Mouse (Mus musculus) spleen, adult 2 months (tissue): ENCODE measurements around the gene Dirc2. TPM values are rescaled to one million over a fixed set of nuclear protein-coding genes. Genes with fewer than 3 reads are reported as not detected.

Source experiments
- DNase-seq, 2 experiments: peaks; one replicate each; pipeline versions ENCODE4 v3.0.0 to v3.0.0-alpha.2; 2012 to 2021; ENCODE audit warnings: low spot score in 2 of 2, low read depth in 1 of 2
- H3K27ac ChIP-seq: fragments of 200-500 bp; 2 replicates; pipeline ENCODE4 v1.5.1; 2012; ENCODE audit warnings: low read length, inconsistent platforms; ENCODE audit not compliant: insufficient read depth
- H3K27me3 ChIP-seq: fragments of 200-500 bp; 2 replicates; pipeline ENCODE4 v1.6.1; 2012; ENCODE audit warnings: mild to moderate bottlenecking, moderate library complexity, low read length, inconsistent platforms; ENCODE audit not compliant: control insufficient read depth, insufficient read depth
- H3K36me3 ChIP-seq: fragments of 200-500 bp; 2 replicates; pipeline ENCODE4 v1.6.1; 2012; ENCODE audit warnings: mild to moderate bottlenecking, low read length, inconsistent platforms; ENCODE audit not compliant: control insufficient read depth, insufficient read depth
- H3K4me1 ChIP-seq: fragments of 200-500 bp; 2 replicates; pipeline ENCODE4 v1.6.1; 2011; ENCODE audit warnings: inconsistent platforms; ENCODE audit not compliant: control insufficient read depth, insufficient read depth, insufficient read length
- H3K4me3 ChIP-seq: fragments of 200-500 bp; 2 replicates; pipeline ENCODE4 v1.5.1; 2011; ENCODE audit warnings: mild to moderate bottlenecking, inconsistent platforms; ENCODE audit not compliant: insufficient read depth, insufficient read length; ENCODE audit errors: extremely low read depth
- CTCF ChIP-seq: fragments of 200-500 bp; IDR thresholded peaks from 2 replicates; pipeline ENCODE4 v1.5.1; 2011; ENCODE audit warnings: mild to moderate bottlenecking, inconsistent platforms; ENCODE audit not compliant: insufficient read depth, insufficient read length, insufficient replicate concordance; ENCODE audit errors: extremely low read depth
- POLR2A ChIP-seq: fragments of 200-500 bp; IDR thresholded peaks from 2 replicates; pipeline ENCODE4 v1.6.1; 2011; ENCODE audit warnings: low read depth, low read length, inconsistent platforms
- WGBS: fragments of 180-500 bp; shearing (Covaris S2); methylation state at CpG from one replicate; pipeline ENCODE4 v1.1.7; 2018; 5-methylcytosine and 5-hydroxymethylcytosine counted together
- polyA plus RNA-seq: library from polyadenylated mRNA; depleted of rRNA; stranded (reverse); fragments of >200 nt; gene quantifications from 2 replicates; pipeline ENCODE4 v1.2.3, GENCODE M21; 2012

Gene Dirc2
- polyA plus RNA-seq, 1 experiment, result 20.7 TPM

- Histone ChIP-seq H3K27me3 (no peaks in the 10 kb centered on the region), H3K36me3 (peaks cover 3% of the 10 kb centered on the region), H3K4me3 (no peak overlapping the region), H3K27ac (no peak overlapping the region), H3K4me1 (no peaks in the 10 kb centered on the region)
- no peak for DNase-seq
- 90% methylated on average over 4 of the region's 4 CpGs for WGBS
- TF ChIP-seq CTCF (no peak), POLR2A (no peak)
Measured at GRCm38 (mm10) chr16:35803723-35804122, 34.6 kb upstream of the Dirc2 start.

GRCm38 (mm10) chr16:35802163-35802562 lies 33.0 kb upstream of the Dirc2 start:
- Histone ChIP-seq H3K27me3 (no peaks in the 10 kb centered on the region), H3K36me3 (peaks cover 3% of the 10 kb centered on the region), H3K27ac (no peak overlapping the region), H3K4me1 (no peaks in the 10 kb centered on the region), H3K4me3 (no peak overlapping the region)
- no peak for DNase-seq
- WGBS, result 84% methylated on average over 7 of the region's 7 CpGs
- no peak for TF ChIP-seq CTCF
- TF ChIP-seq POLR2A, result no peak

DNA sequence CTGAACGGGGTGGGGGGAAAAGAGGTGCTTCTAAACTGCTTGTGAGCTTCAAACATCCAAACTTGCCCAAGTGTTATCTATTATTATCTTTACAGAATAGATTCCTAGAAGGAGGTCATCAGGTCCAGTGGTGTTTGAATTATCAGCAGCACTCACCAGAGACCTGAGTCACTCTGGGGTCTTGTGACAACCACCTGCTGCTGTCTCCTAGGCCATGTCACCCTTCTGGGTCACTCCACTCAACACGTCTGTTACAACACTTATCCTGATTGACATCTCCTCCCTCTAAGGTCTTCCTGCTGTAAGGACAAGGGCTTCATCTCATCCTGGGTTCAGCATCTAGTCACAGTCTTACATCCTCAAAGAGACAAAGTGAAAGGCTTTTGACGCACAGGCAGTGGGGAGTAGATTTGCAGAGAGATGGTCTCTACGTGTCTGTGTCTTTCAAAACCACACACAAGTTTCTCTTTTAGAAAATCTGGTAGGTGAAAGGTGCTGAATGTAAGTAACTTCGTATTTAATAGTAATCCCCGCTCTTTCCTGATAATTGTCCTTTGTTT lies 22.9 kb upstream of the Dirc2 start:
- 80% methylated on average over 6 of the region's 6 CpGs for WGBS
- H3K36me3 ChIP-seq, result peaks cover 6% of the 10 kb centered on the region; the same call in 1 of the 2 replicates
- DNase-seq, result no peak
- H3K4me1 ChIP-seq, result no peaks in the 10 kb centered on the region; the same call in 1 of the 2 replicates
- TF ChIP-seq CTCF (no peak), POLR2A (no peak)
- H3K27ac ChIP-seq, result no peak overlapping the region
- H3K4me3 ChIP-seq, result no peak overlapping the region
- H3K27me3 ChIP-seq, result no peaks in the 10 kb centered on the region

GRCm38 (mm10) chr16:35788330-35788729 lies 19.2 kb upstream of the Dirc2 start:
- Histone ChIP-seq H3K4me1 (peaks cover 4% of the 10 kb centered on the region; the same call in 1 of the 2 replicates), H3K27ac (no peak overlapping the region), H3K27me3 (no peaks in the 10 kb centered on the region), H3K36me3 (peaks cover 6% of the 10 kb centered on the region; the same call in 1 of the 2 replicates), H3K4me3 (no peak overlapping the region)
- WGBS, result 94% methylated on average over 6 of the region's 6 CpGs
- TF ChIP-seq POLR2A, result no peak
- TF ChIP-seq CTCF, result no peak
- DNase-seq, result no peak

- no peaks in the 10 kb centered on the region for H3K27me3 ChIP-seq
- DNase-seq, result no peak
- no peak overlapping the region for H3K27ac ChIP-seq
- 89% methylated on average over 8 of the region's 8 CpGs for WGBS
- peaks cover 8% of the 10 kb centered on the region; the same call in 1 of the 2 replicates for H3K4me1 ChIP-seq
- no peak for TF ChIP-seq CTCF
- TF ChIP-seq POLR2A, result no peak
- H3K4me3 ChIP-seq, result no peak overlapping the region
- H3K36me3 ChIP-seq, result peaks cover 6% of the 10 kb centered on the region; the same call in 1 of the 2 replicates
Measured at GRCm38 (mm10) chr16:35787568-35788189, 18.5 kb upstream of the Dirc2 start.

DNA sequence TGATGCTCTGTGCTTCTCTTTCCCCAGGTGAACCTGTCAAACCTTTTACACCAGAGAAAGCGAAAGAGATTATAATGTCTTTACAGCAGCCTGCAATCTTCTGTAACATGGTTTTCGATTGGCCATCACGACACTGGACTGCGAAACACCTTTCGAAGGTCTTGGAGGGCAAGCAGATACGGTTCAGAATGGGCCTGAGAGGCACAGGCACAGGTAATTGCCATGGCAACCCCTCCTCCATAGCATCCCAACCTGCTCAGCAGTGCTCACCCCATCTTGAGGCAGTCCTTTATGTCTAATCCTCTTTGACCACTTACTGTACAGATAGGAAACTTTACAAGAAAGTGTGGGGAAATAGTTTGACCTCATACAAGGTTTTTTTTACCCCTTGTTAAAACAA lies 18.0 kb upstream of the Dirc2 start:
- whole genome bisulfite sequencing, result 95% methylated on average over 6 of the region's 6 CpGs
- no peak overlapping the region for H3K4me3 ChIP-seq

DNA sequence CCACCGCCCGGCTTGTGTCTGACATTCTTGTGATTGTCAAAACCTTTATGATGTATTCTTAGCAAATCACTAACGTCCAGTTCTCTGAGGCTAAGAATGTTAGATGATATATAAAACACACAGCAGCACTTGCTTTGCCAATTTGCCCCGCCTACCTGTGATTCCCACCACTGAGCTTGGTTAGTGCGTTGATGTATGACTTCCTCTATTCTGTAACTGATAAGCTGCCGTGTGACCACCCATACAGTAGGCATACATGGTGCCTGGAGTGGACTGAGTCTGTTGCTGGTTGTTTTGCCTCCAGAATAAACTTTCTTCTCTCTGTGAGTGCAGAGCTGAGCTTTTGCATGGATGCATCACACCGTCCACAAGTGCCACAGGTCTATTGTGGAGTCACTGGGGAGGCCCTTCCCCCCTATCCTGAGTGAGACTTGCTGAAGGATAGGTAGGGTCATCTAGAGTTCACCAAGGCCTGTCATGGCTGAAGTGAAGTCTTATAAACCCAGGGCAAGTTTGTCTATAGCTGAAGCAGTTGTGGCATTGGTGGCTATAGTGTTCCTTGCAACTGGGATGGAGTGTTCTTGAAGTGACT lies 15.1 kb upstream of the Dirc2 start:
- 50% methylated on average over 7 of the region's 7 CpGs for WGBS
- TF ChIP-seq CTCF (no peak), POLR2A (no peak)

More for the DNA sequence above, 18.0 kb upstream of the Dirc2 start:
- H3K27me3 ChIP-seq, result no peaks in the 10 kb centered on the region
- peaks cover 8% of the 10 kb centered on the region; the same call in 1 of the 2 replicates for H3K4me1 ChIP-seq
- no peak for DNase-seq
- TF ChIP-seq POLR2A (no peak), CTCF (no peak)
- H3K36me3 ChIP-seq, result peaks cover 6% of the 10 kb centered on the region; the same call in 1 of the 2 replicates
- H3K27ac ChIP-seq, result no peak overlapping the region

More for the DNA sequence above, 15.1 kb upstream of the Dirc2 start:
- peaks cover 8% of the 10 kb centered on the region; the same call in 1 of the 2 replicates for H3K4me1 ChIP-seq
- DNase-seq, result no peak
- peaks cover 6% of the 10 kb centered on the region; the same call in 1 of the 2 replicates for H3K36me3 ChIP-seq
- H3K27ac ChIP-seq, result no peak overlapping the region
- H3K4me3 ChIP-seq, result no peak overlapping the region
- H3K27me3 ChIP-seq, result no peaks in the 10 kb centered on the region
